Mouse (Mus musculus) forebrain, embryonic 16.5 days (tissue): ENCODE data around the gene Tmod3. TPM values are rescaled to one million over a fixed set of nuclear protein-coding genes. Genes with fewer than 3 reads are reported as not detected.

Experiments used
- ATAC-seq: fragments of 200-750 bp; cut with Nextera tagmentation; 2 replicates; pipeline ENCODE4 v1.8.0; 2017; ENCODE audit warnings: mild to moderate bottlenecking, moderate library complexity
- H3K27ac ChIP-seq: fragments of 300-500 bp; sonication (generic); 2 replicates; pipeline ENCODE4 v1.5.1; 2014; ENCODE audit warnings: low read length, control low read depth
- H3K27me3 ChIP-seq: fragments of 300-500 bp; sonication (generic); replicated peaks from 2 replicates; pipeline ENCODE4 v1.6.1; 2014; ENCODE audit warnings: low read length; ENCODE audit not compliant: control insufficient read depth, insufficient read depth
- H3K36me3 ChIP-seq: fragments of 300-500 bp; sonication (generic); 2 replicates; pipeline ENCODE4 v1.6.1; 2014; ENCODE audit not compliant: control insufficient read depth, insufficient read depth
- H3K4me1 ChIP-seq: fragments of 300-500 bp; sonication (generic); replicated peaks from 2 replicates; pipeline ENCODE4 v1.6.1; 2014; ENCODE audit warnings: low read length; ENCODE audit not compliant: control insufficient read depth, insufficient read depth
- H3K4me2 ChIP-seq: fragments of 300-500 bp; sonication (generic); 2 replicates; pipeline ENCODE4 v1.6.1; 2014; ENCODE audit warnings: mild to moderate bottlenecking, low read length, control low read depth
- H3K4me3 ChIP-seq: fragments of 300-500 bp; sonication (generic); replicated peaks from 2 replicates; pipeline ENCODE4 v1.5.1; 2014; ENCODE audit warnings: mild to moderate bottlenecking, low read length, control low read depth
- H3K9ac ChIP-seq: fragments of 300-500 bp; sonication (generic); replicated peaks from 2 replicates; pipeline ENCODE4 v1.6.1; 2014; ENCODE audit warnings: low read depth, low read length, control low read depth
- H3K9me3 ChIP-seq: fragments of 300-500 bp; sonication (generic); 2 replicates; pipeline ENCODE4 v1.6.1; 2016; ENCODE audit warnings: low read length; ENCODE audit not compliant: control insufficient read depth
- WGBS: fragments of 180-500 bp; shearing (Covaris S2); extraction: QIAGEN DNeasy Blood & Tissue Kit; methylation state at CpG from one replicate; pipeline ENCODE4 v1.1.7; 2014; 5-methylcytosine and 5-hydroxymethylcytosine counted together
- polyA plus RNA-seq: library from polyadenylated mRNA; unstranded; fragments of >200 nt; fragmentation: Nextera tagmentation; extraction: Ambion mirVana; gene quantifications from 2 replicates; pipeline ENCODE4 v1.2.1, GENCODE M21; 2015

Gene Tmod3
- polyA plus RNA-seq: 107 and 113 TPM in 2 replicates

GRCm38 (mm10) chr9:75559512-75560012, at the start of gene Tmod3:
Gene Tmod3, minus strand, starts transcription at chr9:75559657.
- Histone ChIP-seq H3K27ac (peak within 1 kb of the TSS; percentile 50), H3K9ac (peak within 1 kb of the TSS; percentile 81), H3K4me2 (peak within 1 kb of the TSS; percentile 58), H3K4me3 (peak within 1 kb of the TSS; percentile 90), H3K27me3 (no peaks in the 10 kb centered on the region), H3K9me3 (no peaks in the 10 kb centered on the region), H3K36me3 (no peaks in the 10 kb centered on the region), H3K4me1 (peaks cover 14% of the 10 kb centered on the region)
- 2% methylated on average over 21 of the region's 21 CpGs for WGBS
- ATAC-seq: peak; percentile 98

GRCm38 (mm10) chr9:75607496-75607895, 48.0 kb upstream of the Tmod3 start:
- WGBS: 91% methylated on average over 4 of the region's 4 CpGs
- Histone ChIP-seq H3K27me3 (no peaks in the 10 kb centered on the region), H3K9ac (no peak overlapping the region), H3K27ac (no peak overlapping the region), H3K36me3 (peaks cover 6% of the 10 kb centered on the region), H3K4me3 (no peak overlapping the region), H3K9me3 (peaks cover 3% of the 10 kb centered on the region; the same call in 1 of the 2 replicates), H3K4me1 (peaks cover 12% of the 10 kb centered on the region), H3K4me2 (no peak overlapping the region)
- ATAC-seq: no peak

GRCm38 (mm10) chr9:75601510-75601909, 42.1 kb upstream of the Tmod3 start:
- Histone ChIP-seq H3K27me3 (no peaks in the 10 kb centered on the region), H3K9ac (no peak overlapping the region), H3K27ac (no peak overlapping the region), H3K4me2 (no peak overlapping the region), H3K4me3 (no peak overlapping the region), H3K9me3 (peaks cover 3% of the 10 kb centered on the region; the same call in 1 of the 2 replicates), H3K36me3 (peaks cover 6% of the 10 kb centered on the region), H3K4me1 (peaks cover 12% of the 10 kb centered on the region)
- no peak for ATAC-seq
- WGBS: 72% methylated on average over 12 of the region's 12 CpGs

- Histone ChIP-seq H3K36me3 (peaks cover 8% of the 10 kb centered on the region), H3K27ac (no peak overlapping the region), H3K4me2 (no peak overlapping the region), H3K9me3 (peaks cover 3% of the 10 kb centered on the region; the same call in 1 of the 2 replicates), H3K9ac (no peak overlapping the region), H3K4me3 (no peak overlapping the region), H3K4me1 (peaks cover 12% of the 10 kb centered on the region), H3K27me3 (no peaks in the 10 kb centered on the region)
- WGBS: 74% methylated on average over 7 of the region's 7 CpGs
- ATAC-seq: no peak
Measured at GRCm38 (mm10) chr9:75600166-75600934, 40.9 kb upstream of the Tmod3 start.

GRCm38 (mm10) chr9:75599191-75599841, 39.9 kb upstream of the Tmod3 start:
- ATAC-seq: peak; percentile 95
- Histone ChIP-seq H3K36me3 (peaks cover 6% of the 10 kb centered on the region), H3K4me1 (peaks cover 12% of the 10 kb centered on the region), H3K9me3 (no peaks in the 10 kb centered on the region; the same call in 1 of the 2 replicates), H3K9ac (no peak overlapping the region), H3K4me2 (no peak overlapping the region), H3K27ac (peak overlapping the region; percentile 23; the same call in 1 of the 2 replicates), H3K4me3 (no peak overlapping the region), H3K27me3 (no peaks in the 10 kb centered on the region)
- WGBS: 13% methylated on average over 5 of the region's 5 CpGs

- Histone ChIP-seq H3K9me3 (no peaks in the 10 kb centered on the region), H3K27ac (no peak overlapping the region), H3K36me3 (peaks cover 11% of the 10 kb centered on the region), H3K4me2 (no peak overlapping the region), H3K4me1 (peaks cover 12% of the 10 kb centered on the region), H3K27me3 (no peaks in the 10 kb centered on the region), H3K4me3 (no peak overlapping the region), H3K9ac (no peak overlapping the region)
- ATAC-seq: no peak
- 81% methylated on average over 4 of the region's 4 CpGs for whole genome bisulfite sequencing
Measured at GRCm38 (mm10) chr9:75597596-75597995, 38.1 kb upstream of the Tmod3 start.

- 92% methylated on average over 13 of the region's 13 CpGs for WGBS
- no peaks in the 10 kb centered on the region for H3K27me3 ChIP-seq
- ATAC-seq: no peak
- no peak overlapping the region for H3K4me3 ChIP-seq
- H3K9me3 ChIP-seq: no peaks in the 10 kb centered on the region
- no peak overlapping the region for H3K9ac ChIP-seq
- H3K27ac ChIP-seq: no peak overlapping the region
- H3K4me1 ChIP-seq: peaks cover 12% of the 10 kb centered on the region
- H3K4me2 ChIP-seq: no peak overlapping the region
- H3K36me3 ChIP-seq: peaks cover 16% of the 10 kb centered on the region
Measured at GRCm38 (mm10) chr9:75597036-75597435, 37.6 kb upstream of the Tmod3 start.

GRCm38 (mm10) chr9:75593481-75593880, 34.0 kb upstream of the Tmod3 start:
- H3K27me3 ChIP-seq: no peaks in the 10 kb centered on the region
- WGBS: 84% methylated on average over 5 of the region's 5 CpGs
- no peaks in the 10 kb centered on the region for H3K9me3 ChIP-seq
- H3K36me3 ChIP-seq: peaks cover 30% of the 10 kb centered on the region
- no peak overlapping the region for H3K9ac ChIP-seq
- H3K4me1 ChIP-seq: no peaks in the 10 kb centered on the region
- peak; percentile 51; the same call in 1 of the 2 replicates for ATAC-seq
- H3K4me3 ChIP-seq: no peak overlapping the region
- no peak overlapping the region for H3K4me2 ChIP-seq
- no peak overlapping the region for H3K27ac ChIP-seq
